Mouse (Mus musculus) neural tube, embryonic 11.5 days (tissue): ENCODE measurements around the gene Psmb5. TPM values are rescaled to one million over a fixed set of nuclear protein-coding genes. Genes with fewer than 3 reads are reported as not detected.
"Not testable (repeated sequence)": the region's sequence is repeated elsewhere in the genome, so short reads cannot be mapped to it uniquely, and the experiment has no call there.

Experiments
- ATAC-seq: fragments of 200-750 bp; cut with Nextera tagmentation; 2 replicates; pipeline ENCODE4 v1.8.0; 2017; ENCODE audit warnings: moderate number of reproducible peaks, mild to moderate bottlenecking, moderate TSS enrichment, moderate library complexity; ENCODE audit not compliant: insufficient read depth, low FRiP score, low TSS enrichment
- DNase-seq: peaks from one replicate; pipeline ENCODE4 v3.0.0-alpha.2; 2015; ENCODE audit warnings: low spot score
- H3K27ac ChIP-seq: fragments of 300-500 bp; sonication (generic); 2 replicates; pipeline ENCODE4 v1.5.1; 2014; ENCODE audit warnings: low read depth, mild to moderate bottlenecking, low read length
- H3K27me3 ChIP-seq: fragments of 300-500 bp; sonication (generic); 2 replicates; pipeline ENCODE4 v1.6.1; 2014; ENCODE audit warnings: mild to moderate bottlenecking, low read length, mixed read lengths; ENCODE audit not compliant: control insufficient read depth, insufficient read depth
- H3K36me3 ChIP-seq: fragments of 300-500 bp; sonication (generic); 2 replicates; pipeline ENCODE4 v1.6.1; 2014; ENCODE audit warnings: mild to moderate bottlenecking, low read length, moderate library complexity, mixed read lengths; ENCODE audit not compliant: control insufficient read depth, insufficient read depth
- H3K4me1 ChIP-seq: fragments of 300-500 bp; sonication (generic); 2 replicates; pipeline ENCODE4 v1.6.1; 2014; ENCODE audit warnings: low read length, mixed read lengths; ENCODE audit not compliant: control insufficient read depth, insufficient read depth
- H3K4me2 ChIP-seq: fragments of 300-500 bp; sonication (generic); 2 replicates; pipeline ENCODE4 v1.6.1; 2014; ENCODE audit warnings: low read depth, mild to moderate bottlenecking, moderate library complexity
- H3K4me3 ChIP-seq: fragments of 300-500 bp; sonication (generic); 2 replicates; pipeline ENCODE4 v1.5.1; 2014; ENCODE audit warnings: low read depth, low read length
- H3K9ac ChIP-seq: fragments of 300-500 bp; sonication (generic); 2 replicates; pipeline ENCODE4 v1.6.1; 2014; ENCODE audit warnings: mild to moderate bottlenecking, low read length
- H3K9me3 ChIP-seq: fragments of 300-500 bp; sonication (generic); 2 replicates; pipeline ENCODE4 v1.6.1; 2016; ENCODE audit warnings: low read length; ENCODE audit not compliant: control insufficient read depth
- WGBS: fragments of 180-500 bp; shearing (Covaris S2); extraction: QIAGEN DNeasy Blood & Tissue Kit; methylation state at CpG from one replicate; pipeline ENCODE4 v1.1.7; 2014; 5-methylcytosine and 5-hydroxymethylcytosine counted together
- polyA plus RNA-seq: library from polyadenylated mRNA; unstranded; fragments of >200 nt; fragmentation: Nextera tagmentation; extraction: Ambion mirVana; gene quantifications from 2 replicates; pipeline ENCODE4 v1.2.1, GENCODE M21; 2014

The Psmb5 gene
- polyA plus RNA-seq, 1 experiment from 2014 or later, result 470 TPM

DNA sequence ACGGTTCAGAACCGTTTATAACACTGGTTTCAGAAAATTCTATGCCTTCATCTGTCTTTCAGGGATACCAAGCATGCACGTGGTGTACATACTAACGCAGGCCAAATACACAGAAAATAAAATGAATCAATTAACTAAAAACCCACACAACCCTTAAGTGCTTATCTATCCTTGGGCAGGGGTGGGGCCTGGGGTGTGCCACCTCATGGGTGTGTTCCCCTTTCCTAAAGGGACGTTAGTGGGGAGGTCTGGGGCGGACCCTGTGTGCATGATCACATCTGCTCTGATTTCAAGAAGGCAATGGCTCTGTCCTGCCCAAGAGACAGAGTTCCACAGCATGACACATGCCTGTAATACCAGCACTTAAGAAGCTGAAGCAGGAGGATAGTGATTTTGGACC, 5.5 kb upstream of the Psmb5 start:
- Histone ChIP-seq H3K4me3 (no peak overlapping the region), H3K4me1 (no peaks in the 10 kb centered on the region), H3K36me3 (no peaks in the 10 kb centered on the region), H3K27ac (no peak overlapping the region), H3K9ac (no peak overlapping the region), H3K9me3 (no peaks in the 10 kb centered on the region), H3K4me2 (no peak overlapping the region), H3K27me3 (no peaks in the 10 kb centered on the region)
- ATAC-seq (no peak), DNase-seq (no peak)
- WGBS, result 89% methylated on average over 6 of the region's 6 CpGs

DNA sequence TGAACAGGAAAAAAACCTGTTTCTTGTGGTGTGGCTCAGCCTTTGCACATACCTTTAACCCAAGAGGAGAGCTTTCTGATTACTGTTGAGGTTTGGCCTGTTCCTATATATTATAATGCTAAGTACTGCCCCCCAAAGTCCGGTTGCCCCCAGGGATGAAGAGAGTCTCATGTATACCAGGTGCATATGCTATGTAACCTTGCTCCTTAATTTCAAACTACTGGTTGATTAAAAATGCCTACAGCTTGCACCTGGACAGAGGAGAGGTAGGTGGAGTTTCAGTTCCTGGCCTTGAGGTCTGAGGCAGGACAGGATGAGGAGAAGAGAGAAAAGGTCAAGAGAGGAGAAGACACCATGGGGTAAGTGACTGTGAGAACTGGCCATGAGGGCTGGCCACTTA, 3.3 kb upstream of the Psmb5 start, which contains the start of gene Psmb11:
TSS of gene Psmb11 (plus strand) at position 301 of the 400 bp plus-strand sequence.
- H3K4me1 ChIP-seq, result no peaks in the 10 kb centered on the region
- H3K4me3 ChIP-seq, result no peak within 1 kb of the TSS
- H3K27ac ChIP-seq, result no peak within 1 kb of the TSS
- H3K27me3 ChIP-seq, result no peaks in the 10 kb centered on the region
- ATAC-seq (no peak), DNase-seq (no peak)
- WGBS, result 77% methylated on average over 1 of the region's 1 CpGs
- no peak within 1 kb of the TSS for H3K4me2 ChIP-seq
- H3K9me3 ChIP-seq, result no peaks in the 10 kb centered on the region
- H3K9ac ChIP-seq, result no peak within 1 kb of the TSS
- H3K36me3 ChIP-seq, result no peaks in the 10 kb centered on the region; the same call in 1 of the 2 replicates

DNA sequence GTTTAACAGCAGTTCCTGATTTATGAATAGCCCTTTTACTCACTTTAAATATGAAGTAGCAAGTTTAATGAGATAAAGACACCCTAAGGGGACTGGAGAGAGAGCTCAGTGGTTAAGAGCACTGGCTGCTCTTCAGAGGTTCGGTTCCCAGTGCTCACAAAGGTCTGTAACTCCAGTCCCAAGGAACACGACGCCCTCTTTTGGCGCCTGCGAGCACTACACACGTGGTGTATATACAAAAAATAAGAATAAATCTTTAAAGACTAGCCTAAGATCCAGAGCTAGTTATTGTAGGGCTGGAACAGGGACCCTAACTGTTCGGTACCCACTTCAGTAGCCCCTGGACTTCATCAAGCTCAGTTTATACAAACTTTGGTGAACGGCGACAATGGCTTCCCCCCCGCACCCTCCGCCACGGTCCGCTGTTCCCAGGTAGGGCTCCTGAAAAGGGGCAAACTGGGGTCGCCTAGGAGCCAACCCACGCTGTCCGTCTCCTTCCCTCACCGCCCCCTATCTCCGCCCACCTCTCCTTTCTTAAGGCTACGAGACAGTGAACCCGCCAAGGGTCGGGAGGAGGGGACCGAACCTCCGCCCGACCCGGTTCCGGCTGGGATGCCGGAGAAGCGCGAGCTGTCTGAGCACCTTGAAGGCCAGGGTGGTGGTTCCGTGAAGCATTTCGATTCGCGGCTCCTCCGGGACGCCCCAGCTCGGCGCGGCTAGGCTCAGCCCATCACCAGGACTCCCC, 498 bp downstream of the Psmb5 start:
- H3K36me3 ChIP-seq, result peaks cover 3% of the 10 kb centered on the region; the same call in 1 of the 2 replicates
- H3K4me2 ChIP-seq, result peak overlapping the region; percentile 69
- H3K4me3 ChIP-seq, result peak overlapping the region; percentile 89
- no peaks in the 10 kb centered on the region for H3K4me1 ChIP-seq
- H3K9me3 ChIP-seq, result no peaks in the 10 kb centered on the region
- peak overlapping the region; percentile 70 for H3K27ac ChIP-seq
- H3K27me3 ChIP-seq, result no peaks in the 10 kb centered on the region
- WGBS, result 2% methylated on average over 38 of the region's 38 CpGs
- DNase-seq, result peak; percentile 44
- peak; percentile 58 for ATAC-seq
- peak overlapping the region; percentile 92 for H3K9ac ChIP-seq

DNA sequence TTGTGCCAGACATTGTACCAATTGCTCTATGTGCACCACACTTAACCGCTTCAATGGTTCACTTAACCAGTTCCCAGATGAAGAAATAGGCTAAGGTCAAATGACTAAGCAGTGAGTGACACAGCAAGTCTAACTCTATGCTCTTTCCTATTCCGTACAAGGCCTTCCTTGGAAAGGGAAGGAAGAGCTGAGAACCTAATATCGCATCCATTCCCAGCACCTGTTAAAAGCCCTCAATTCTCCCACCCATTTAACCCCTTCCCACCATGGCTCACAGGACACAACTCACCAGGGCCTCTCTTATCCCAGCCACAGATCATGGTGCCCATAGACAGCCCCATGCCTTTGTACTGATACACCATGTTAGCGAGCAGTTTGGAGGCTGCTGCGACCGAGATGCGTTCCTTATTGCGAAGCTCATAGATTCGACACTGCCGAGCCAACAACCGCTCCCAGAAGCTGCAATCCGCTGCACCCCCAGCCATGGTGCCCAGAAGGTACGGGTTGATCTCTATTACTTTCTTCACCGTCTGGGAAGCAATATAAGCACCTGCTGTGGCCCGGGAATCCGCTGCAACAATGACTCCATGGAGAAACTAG, 1.5 kb downstream of the Psmb5 start:
- WGBS, result 94% methylated on average over 16 of the region's 16 CpGs
- no peaks in the 10 kb centered on the region for H3K4me1 ChIP-seq
- no peaks in the 10 kb centered on the region for H3K9me3 ChIP-seq
- ATAC-seq (no peak), DNase-seq (no peak)
- no peak overlapping the region for H3K27ac ChIP-seq
- H3K36me3 ChIP-seq, result peaks cover 6% of the 10 kb centered on the region
- H3K27me3 ChIP-seq, result no peaks in the 10 kb centered on the region
- no peak overlapping the region for H3K9ac ChIP-seq
- no peak overlapping the region for H3K4me3 ChIP-seq
- no peak overlapping the region for H3K4me2 ChIP-seq

DNA sequence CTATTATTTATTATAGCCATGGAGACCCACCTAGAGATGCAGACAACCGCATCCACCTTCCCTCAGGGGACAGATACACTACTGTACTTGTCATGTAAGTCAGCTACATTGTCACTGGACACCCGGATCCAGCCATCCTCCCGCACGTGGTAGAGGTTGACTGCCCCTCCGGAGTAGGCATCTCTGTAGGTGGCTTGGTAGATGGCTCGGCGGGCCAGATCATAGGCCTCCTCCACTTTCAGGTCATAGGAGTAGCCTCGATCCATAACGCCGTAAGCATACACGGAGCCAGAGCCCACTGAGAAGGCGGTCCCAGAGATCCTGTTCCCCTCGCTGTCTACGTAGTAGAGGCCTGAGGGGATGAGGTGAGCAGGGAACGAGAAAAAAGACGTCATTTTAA, 3.7 kb downstream of the Psmb5 start:
- not testable (repeated sequence) for DNase-seq, H3K9ac ChIP-seq, H3K27me3 ChIP-seq, H3K4me2 ChIP-seq, H3K4me1 ChIP-seq, H3K4me3 ChIP-seq, H3K36me3 ChIP-seq, H3K27ac ChIP-seq, H3K9me3 ChIP-seq, ATAC-seq
- 95% methylated on average over 15 of the region's 16 CpGs for WGBS

DNA sequence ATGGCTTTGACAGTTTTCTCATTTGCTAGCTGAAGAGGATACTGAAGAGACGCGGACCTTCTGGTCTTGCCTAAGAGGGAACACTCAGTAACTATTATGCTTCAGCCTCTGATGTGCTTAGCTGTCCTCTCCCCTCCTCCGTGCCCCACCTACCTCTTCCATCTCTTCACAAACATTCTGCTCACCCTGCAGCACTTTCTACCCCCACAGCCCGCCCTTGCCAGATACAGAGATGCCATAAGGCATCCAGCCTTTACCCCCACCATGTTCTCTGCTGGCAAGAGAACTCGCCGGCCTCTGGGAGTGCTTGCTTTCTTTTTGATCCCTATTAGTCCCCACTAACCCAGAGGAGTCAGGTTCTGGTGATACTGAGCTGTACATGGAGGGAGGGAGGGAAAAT, 7.2 kb downstream of the Psmb5 start:
- Histone ChIP-seq H3K36me3 (peaks cover 6% of the 10 kb centered on the region), H3K4me3 (no peak overlapping the region), H3K9me3 (no peaks in the 10 kb centered on the region), H3K4me1 (0 out of 2 replicates have a peak, but pooled peaks cover 2% of the 10 kb centered on the region), H3K27me3 (no peaks in the 10 kb centered on the region), H3K9ac (no peak overlapping the region), H3K27ac (no peak overlapping the region), H3K4me2 (no peak overlapping the region)
- no peak for DNase-seq
- ATAC-seq, result no peak
- 82% methylated on average over 6 of the region's 6 CpGs for WGBS

DNA sequence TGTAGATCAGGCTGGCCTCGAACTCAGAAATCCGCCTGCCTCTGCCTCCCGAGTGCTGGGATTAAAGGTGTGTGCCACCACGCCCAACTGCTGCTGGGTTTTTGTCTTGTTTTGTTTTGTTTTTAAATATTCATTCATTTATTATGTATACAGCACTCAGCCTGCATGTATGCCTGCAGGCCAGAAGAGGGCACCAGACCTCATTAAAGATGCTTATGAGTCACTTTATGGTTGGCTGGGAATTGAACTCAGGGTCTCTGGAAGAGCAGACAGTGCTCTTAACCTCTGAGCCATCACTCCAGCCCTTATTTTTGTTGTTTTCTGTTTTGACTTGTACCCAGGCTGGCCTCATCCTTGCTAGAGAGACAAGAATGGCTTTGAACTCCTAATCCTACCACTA, 7.9 kb downstream of the Psmb5 start:
- peak; percentile 38 for DNase-seq
- Histone ChIP-seq H3K27me3 (no peaks in the 10 kb centered on the region), H3K4me2 (no peak overlapping the region), H3K9ac (no peak overlapping the region), H3K4me1 (0 out of 2 replicates have a peak, but pooled peaks cover 2% of the 10 kb centered on the region), H3K4me3 (no peak overlapping the region), H3K27ac (no peak overlapping the region), H3K36me3 (peaks cover 6% of the 10 kb centered on the region), H3K9me3 (no peaks in the 10 kb centered on the region)
- WGBS, result 77% methylated on average over 4 of the region's 4 CpGs
- no peak for ATAC-seq

DNA sequence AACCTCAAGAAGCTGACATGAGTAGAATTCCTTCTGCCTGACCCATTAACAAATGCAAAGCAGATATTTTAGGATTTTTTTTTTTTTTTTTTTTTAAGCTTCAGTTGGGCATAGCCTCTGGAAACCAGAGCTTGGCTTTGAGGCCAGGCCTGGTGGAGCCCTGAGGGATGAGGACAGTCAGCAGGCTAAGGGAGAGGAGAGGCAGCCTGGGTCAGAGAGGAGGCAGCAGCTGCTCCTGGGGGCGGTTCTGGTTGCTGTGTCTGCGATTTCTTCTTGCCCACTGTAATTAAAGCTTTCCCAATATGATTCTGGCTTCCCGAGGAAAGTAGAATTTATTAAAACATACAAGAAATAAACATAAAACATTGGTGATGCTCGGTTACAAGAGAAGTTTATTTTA, 8.6 kb downstream of the Psmb5 start:
- Histone ChIP-seq H3K9me3 (no peaks in the 10 kb centered on the region), H3K27me3 (no peaks in the 10 kb centered on the region), H3K4me3 (no peak overlapping the region), H3K27ac (no peak overlapping the region), H3K36me3 (peaks cover 6% of the 10 kb centered on the region), H3K4me2 (no peak overlapping the region), H3K4me1 (peaks cover 5% of the 10 kb centered on the region), H3K9ac (no peak overlapping the region)
- no peak for ATAC-seq
- 77% methylated on average over 4 of the region's 4 CpGs for WGBS
- DNase-seq, result no peak

DNA sequence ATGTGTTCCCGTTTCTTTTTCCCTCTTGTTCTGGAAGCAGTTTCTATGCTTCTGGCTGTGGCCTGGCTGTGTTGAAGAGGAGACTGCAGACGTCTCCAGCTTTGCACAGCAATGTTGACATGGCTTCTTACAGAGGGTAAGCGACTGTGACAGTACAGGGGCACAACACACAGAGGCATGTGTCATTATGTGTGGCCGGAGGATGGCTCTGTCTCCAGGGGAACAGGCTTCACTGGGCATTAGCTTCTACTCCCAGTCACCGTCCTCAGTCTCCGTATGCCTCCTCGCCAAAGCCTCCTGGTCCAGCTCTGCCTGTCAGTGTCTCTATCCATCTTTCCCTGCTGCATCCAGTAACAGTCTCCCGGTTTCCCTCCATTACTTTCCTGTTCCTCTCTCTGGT, 10.6 kb downstream of the Psmb5 start:
- no peaks in the 10 kb centered on the region for H3K9me3 ChIP-seq
- DNase-seq (no peak), ATAC-seq (no peak)
- H3K4me1 ChIP-seq, result peaks cover 9% of the 10 kb centered on the region
- WGBS, result 61% methylated on average over 8 of the region's 8 CpGs
- no peak overlapping the region for H3K9ac ChIP-seq
- no peak overlapping the region for H3K27ac ChIP-seq
- no peak overlapping the region for H3K4me3 ChIP-seq
- H3K36me3 ChIP-seq, result peaks cover 3% of the 10 kb centered on the region
- H3K27me3 ChIP-seq, result no peaks in the 10 kb centered on the region
- no peak overlapping the region for H3K4me2 ChIP-seq
